Mouse (Mus musculus) intestine, embryonic 16.5 days (tissue): ENCODE measurements at regions not wholly inside any gene's neighbourhood (a gene's known extent, or its start where the extent isn't known, plus 50 kb on each side); places are given as distances from the start of the nearest gene placed in this dataset.
A peak's percentile ranks its signal among the peaks of the same experiment; 100 is the strongest.
"Not testable (repeated sequence)": the region's sequence is repeated elsewhere in the genome, so short reads cannot be mapped to it uniquely, and the experiment has no call there.

Experiments
- ATAC-seq: fragments of 200-750 bp; cut with Nextera tagmentation; 2 replicates; pipeline ENCODE4 v1.8.0; 2017; ENCODE audit warnings: moderate TSS enrichment, moderate library complexity
- H3K27ac ChIP-seq: fragments of 300-500 bp; sonication (generic); 2 replicates; pipeline ENCODE4 v1.5.1; 2014; ENCODE audit warnings: mild to moderate bottlenecking, low read length
- H3K27me3 ChIP-seq: fragments of 300-500 bp; sonication (generic); replicated peaks from 2 replicates; pipeline ENCODE4 v1.6.1; 2014; ENCODE audit warnings: low read length, control low read depth, mixed read lengths; ENCODE audit not compliant: control insufficient read depth, insufficient read depth
- H3K36me3 ChIP-seq: fragments of 300-500 bp; sonication (generic); 2 replicates; pipeline ENCODE4 v1.6.1; 2014; ENCODE audit warnings: low read length, control low read depth; ENCODE audit not compliant: control insufficient read depth, insufficient read depth
- H3K4me1 ChIP-seq: fragments of 300-500 bp; sonication (generic); 2 replicates; pipeline ENCODE4 v1.6.1; 2014; ENCODE audit warnings: low read length, control low read depth, mixed read lengths; ENCODE audit not compliant: control insufficient read depth, insufficient read depth
- H3K4me2 ChIP-seq: fragments of 300-500 bp; sonication (generic); 2 replicates; pipeline ENCODE4 v1.6.1; 2014; ENCODE audit warnings: low read depth, low read length, control low read depth
- H3K4me3 ChIP-seq: fragments of 300-500 bp; sonication (generic); 2 replicates; pipeline ENCODE4 v1.5.1; 2014; ENCODE audit warnings: mild to moderate bottlenecking, low read length
- H3K9ac ChIP-seq: fragments of 300-500 bp; sonication (generic); 2 replicates; pipeline ENCODE4 v1.6.1; 2014; ENCODE audit warnings: low read depth, low read length
- H3K9me3 ChIP-seq: fragments of 300-500 bp; sonication (generic); 2 replicates; pipeline ENCODE4 v1.6.1; 2016; ENCODE audit warnings: low read length, control low read depth; ENCODE audit not compliant: control insufficient read depth
- WGBS: fragments of 180-500 bp; shearing (Covaris S2); extraction: QIAGEN DNeasy Blood & Tissue Kit; methylation state at CpG from one replicate; pipeline ENCODE4 v1.1.7; 2014; 5-methylcytosine and 5-hydroxymethylcytosine counted together

DNA sequence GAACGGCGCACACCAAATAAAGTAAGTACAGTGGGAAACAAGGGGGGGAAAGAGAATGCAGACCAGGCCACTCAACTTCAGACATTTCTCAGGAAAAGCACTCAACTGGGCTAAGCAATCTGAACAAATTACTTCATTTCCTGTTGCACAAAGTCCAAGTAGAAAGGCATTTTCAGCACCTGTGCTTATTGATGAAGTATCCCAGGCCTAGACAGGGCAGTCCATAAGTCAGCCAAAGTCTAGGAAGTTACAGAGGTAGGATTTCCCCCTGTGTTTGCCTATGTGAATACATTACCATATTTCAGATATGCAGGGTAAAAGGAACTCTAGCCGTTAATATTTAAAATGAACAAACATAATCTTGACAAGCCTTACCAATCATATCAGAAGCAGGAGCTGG lies 304.3 kb downstream of the Gm11232 start:
- peak; percentile 67 for ATAC-seq
- 51% methylated on average over 3 of the region's 3 CpGs for WGBS
- no peak overlapping the region for H3K9ac ChIP-seq
- H3K4me2 ChIP-seq = no peak overlapping the region
- no peaks in the 10 kb centered on the region for H3K36me3 ChIP-seq
- H3K4me3 ChIP-seq = no peak overlapping the region
- no peaks in the 10 kb centered on the region for H3K27me3 ChIP-seq
- no peaks in the 10 kb centered on the region for H3K9me3 ChIP-seq
- no peak overlapping the region for H3K27ac ChIP-seq
- no peaks in the 10 kb centered on the region for H3K4me1 ChIP-seq

DNA sequence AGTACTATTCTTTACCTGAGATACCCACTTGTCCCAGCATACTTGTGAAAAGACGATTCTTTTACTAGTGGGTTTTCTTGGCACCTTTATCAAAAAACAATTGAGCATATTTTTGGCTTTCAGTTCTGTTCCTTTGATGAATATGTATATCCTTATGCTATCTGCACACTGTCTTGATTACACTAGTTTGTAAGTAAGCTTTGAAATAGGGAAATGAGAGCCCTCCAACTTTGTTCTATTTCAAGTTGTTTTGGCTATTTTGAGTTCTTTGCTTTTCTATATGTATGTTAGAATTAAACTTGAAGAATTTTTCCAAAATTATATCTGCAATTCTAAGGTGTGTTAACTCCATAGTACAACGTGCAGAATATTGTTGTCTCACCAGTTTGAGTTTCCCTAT lies 311.3 kb downstream of the Gm11232 start:
- WGBS = 88% methylated on average over 2 of the region's 2 CpGs
- Histone ChIP-seq H3K4me2 (no peak overlapping the region), H3K4me1 (no peaks in the 10 kb centered on the region), H3K36me3 (no peaks in the 10 kb centered on the region), H3K9me3 (no peaks in the 10 kb centered on the region), H3K27me3 (no peaks in the 10 kb centered on the region), H3K4me3 (no peak overlapping the region), H3K9ac (no peak overlapping the region), H3K27ac (no peak overlapping the region)
- no peak for ATAC-seq

DNA sequence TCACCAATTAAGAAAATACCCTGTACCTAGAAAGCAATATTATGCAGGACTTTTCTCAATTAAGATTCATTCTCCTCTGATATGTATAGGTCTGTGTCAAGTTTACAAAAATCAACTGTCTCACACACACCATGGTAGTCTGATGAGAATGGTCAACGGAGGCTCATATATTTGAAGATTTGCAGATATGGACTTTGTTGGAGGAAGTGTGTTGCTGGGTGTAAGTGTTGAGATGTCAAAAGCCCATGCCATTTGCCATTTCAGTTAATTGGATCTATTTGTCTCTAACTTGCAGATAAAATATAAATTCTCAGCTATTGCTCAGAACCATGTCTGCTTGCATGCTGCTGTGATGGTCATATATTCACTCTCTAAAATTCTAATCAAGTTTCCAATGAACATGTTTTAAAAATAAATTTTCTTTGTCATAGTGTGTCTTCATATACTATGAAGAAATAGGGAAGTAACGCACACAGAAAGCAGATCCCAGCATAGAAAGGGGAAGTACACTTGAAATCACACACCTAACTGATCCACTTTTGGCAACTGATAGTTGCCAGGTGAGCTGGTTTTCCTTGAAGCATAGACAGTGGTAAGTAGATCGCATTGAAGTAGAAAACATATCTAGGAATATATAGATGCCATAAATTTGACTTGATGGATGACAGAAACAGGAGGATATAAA lies 326.4 kb downstream of the Gm11232 start:
- no peak overlapping the region for H3K4me3 ChIP-seq
- 90% methylated on average over 3 of the region's 3 CpGs for WGBS
- no peak overlapping the region for H3K9ac ChIP-seq
- H3K4me2 ChIP-seq = no peak overlapping the region
- H3K9me3 ChIP-seq = no peaks in the 10 kb centered on the region
- H3K27me3 ChIP-seq = no peaks in the 10 kb centered on the region
- H3K36me3 ChIP-seq = no peaks in the 10 kb centered on the region
- no peaks in the 10 kb centered on the region for H3K4me1 ChIP-seq
- no peak for ATAC-seq
- no peak overlapping the region for H3K27ac ChIP-seq

DNA sequence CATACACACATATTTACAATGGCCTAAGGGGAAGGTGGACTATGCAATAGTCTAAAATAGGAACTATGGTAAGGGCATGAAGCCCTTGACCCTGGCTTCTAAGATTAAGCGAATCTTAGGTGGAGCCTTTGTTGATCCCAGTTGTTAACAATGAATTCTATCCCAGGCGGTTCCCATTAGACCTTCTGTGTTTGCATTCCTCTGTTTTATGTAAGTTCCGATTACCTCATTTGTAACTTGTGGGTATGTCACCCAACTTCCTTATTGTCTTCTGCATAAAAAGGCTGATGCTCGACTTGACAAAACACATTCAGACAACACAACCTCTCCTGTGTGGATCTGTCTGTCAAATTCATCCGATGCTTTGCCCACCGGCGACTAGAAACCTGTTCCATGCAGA lies 335.6 kb downstream of the Gm11232 start:
- not testable (repeated sequence) for H3K27ac ChIP-seq, H3K9me3 ChIP-seq, H3K36me3 ChIP-seq, H3K4me1 ChIP-seq, ATAC-seq, H3K4me2 ChIP-seq, H3K4me3 ChIP-seq, H3K27me3 ChIP-seq, H3K9ac ChIP-seq
- WGBS = 87% methylated on average over 7 of the region's 7 CpGs

DNA sequence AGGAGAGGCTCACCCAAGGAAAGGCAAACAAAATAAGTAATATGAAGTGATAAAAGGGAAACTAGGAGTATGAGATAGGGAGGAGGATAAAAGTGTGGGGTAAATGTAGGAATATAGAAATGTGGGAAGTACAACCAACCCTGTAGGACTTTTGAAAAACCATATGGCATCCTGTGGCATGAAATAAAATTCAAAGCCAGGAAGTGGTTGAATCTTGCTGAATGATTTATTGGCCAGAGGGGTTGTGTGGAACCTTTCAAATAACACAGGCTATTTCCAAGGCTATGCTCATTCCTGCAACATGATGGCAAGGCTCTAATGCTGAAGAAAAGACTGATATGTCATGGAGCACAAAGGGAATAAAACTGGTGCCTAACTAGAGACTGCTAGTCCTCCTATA lies 347.9 kb downstream of the Gm11232 start:
- no peaks in the 10 kb centered on the region for H3K4me1 ChIP-seq
- no peak overlapping the region for H3K27ac ChIP-seq
- no peak overlapping the region for H3K9ac ChIP-seq
- no peaks in the 10 kb centered on the region for H3K9me3 ChIP-seq
- H3K36me3 ChIP-seq = no peaks in the 10 kb centered on the region
- H3K4me3 ChIP-seq = no peak overlapping the region
- no peaks in the 10 kb centered on the region for H3K27me3 ChIP-seq
- no peak for ATAC-seq
- no peak overlapping the region for H3K4me2 ChIP-seq

DNA sequence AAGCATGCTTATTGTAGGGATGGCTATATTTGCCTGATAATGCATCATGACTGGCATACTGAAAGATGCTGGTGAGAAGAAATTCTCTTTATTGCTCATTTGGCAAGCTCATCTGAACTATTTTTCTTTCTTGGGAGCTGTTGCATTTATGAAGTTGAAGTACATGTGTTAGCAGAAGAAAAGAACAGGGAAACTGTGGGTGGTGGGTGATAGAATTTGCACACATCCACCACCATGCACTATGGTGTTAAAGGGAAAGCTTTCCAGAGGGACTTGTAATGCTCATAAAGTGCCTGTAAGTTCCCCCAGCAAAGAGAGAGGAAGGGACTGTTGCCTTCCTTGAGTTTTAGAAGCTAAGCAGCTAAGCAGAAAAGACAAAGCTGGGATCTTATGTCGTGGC lies 367.3 kb downstream of the Gm11232 start:
- WGBS = 86% methylated on average over 1 of the region's 1 CpGs
- H3K4me1 ChIP-seq = no peaks in the 10 kb centered on the region
- no peak overlapping the region for H3K9ac ChIP-seq
- H3K4me3 ChIP-seq = no peak overlapping the region
- H3K36me3 ChIP-seq = no peaks in the 10 kb centered on the region
- no peaks in the 10 kb centered on the region for H3K27me3 ChIP-seq
- no peak for ATAC-seq
- H3K4me2 ChIP-seq = no peak overlapping the region
- H3K9me3 ChIP-seq = no peaks in the 10 kb centered on the region
- H3K27ac ChIP-seq = no peak overlapping the region

DNA sequence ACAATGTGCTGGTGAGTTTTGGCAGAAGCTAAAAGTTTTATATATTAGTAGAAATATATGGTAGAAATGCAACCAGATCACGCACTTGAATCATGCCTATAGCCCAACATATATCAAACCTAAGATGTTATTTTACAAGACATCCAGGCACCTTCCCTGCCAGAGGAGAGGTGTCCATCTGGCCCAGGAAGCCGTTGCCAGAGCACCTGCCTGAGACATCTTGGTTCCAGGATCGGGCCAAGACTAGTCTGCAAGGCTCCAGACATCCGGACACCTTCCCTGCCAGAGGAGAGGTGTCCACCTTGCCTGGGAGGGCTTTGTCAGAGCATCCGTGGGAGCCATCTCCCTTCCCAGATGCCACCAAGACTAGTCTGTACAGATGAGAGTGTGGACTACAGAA lies 388.5 kb downstream of the Gm11232 start:
- Histone ChIP-seq H3K4me1 (no peaks in the 10 kb centered on the region), H3K27me3 (no peaks in the 10 kb centered on the region), H3K4me2 (no peak overlapping the region), H3K9ac (no peak overlapping the region), H3K4me3 (no peak overlapping the region), H3K27ac (no peak overlapping the region), H3K36me3 (no peaks in the 10 kb centered on the region), H3K9me3 (no peaks in the 10 kb centered on the region)
- WGBS = 97% methylated on average over 5 of the region's 5 CpGs
- ATAC-seq = no peak

DNA sequence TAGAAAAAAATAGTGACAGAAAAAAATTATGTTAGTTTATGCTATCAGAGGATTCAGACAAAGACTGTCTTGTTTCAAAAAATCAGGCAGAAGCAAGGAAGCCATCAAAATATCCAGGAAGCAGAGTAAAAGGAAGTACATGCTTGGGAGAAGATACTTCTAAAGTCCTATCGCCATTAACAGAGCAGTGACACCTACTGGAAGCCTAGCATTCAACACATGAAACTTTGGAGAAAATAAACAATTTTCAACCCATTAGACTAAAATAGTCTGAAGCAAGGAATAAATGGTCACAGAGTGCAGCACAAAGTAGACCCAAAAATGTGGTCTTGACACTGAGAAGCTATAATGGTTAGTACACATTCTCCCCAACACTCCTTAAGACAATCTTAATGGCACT lies 394.0 kb downstream of the Gm11232 start:
- Histone ChIP-seq H3K4me2 (no peak overlapping the region), H3K4me3 (no peak overlapping the region)
- 64% methylated on average over 1 of the region's 1 CpGs for WGBS

DNA sequence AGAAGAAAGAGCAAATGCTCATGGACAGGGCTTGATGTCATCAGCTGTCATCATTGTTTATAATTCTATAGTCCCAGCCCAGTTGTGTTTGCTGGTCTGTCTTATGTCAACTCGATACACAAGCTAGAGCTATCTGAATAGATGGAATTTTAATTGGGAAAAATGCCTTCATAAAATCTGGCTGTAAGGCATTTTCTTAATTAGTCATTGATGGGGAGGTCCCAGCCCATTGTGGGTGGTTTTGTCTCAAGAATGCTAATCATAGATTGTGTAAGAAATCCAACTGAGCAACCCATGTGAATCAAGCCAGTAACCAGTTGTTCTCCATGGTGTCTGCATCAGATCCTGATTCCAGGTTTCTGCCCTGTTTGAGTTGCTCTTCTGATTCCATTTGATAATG lies 400.1 kb downstream of the Gm11232 start:
- Histone ChIP-seq H3K9ac (no peak overlapping the region), H3K36me3 (no peaks in the 10 kb centered on the region), H3K4me3 (no peak overlapping the region), H3K27me3 (no peaks in the 10 kb centered on the region), H3K4me2 (no peak overlapping the region), H3K4me1 (no peaks in the 10 kb centered on the region), H3K9me3 (no peaks in the 10 kb centered on the region), H3K27ac (no peak overlapping the region)
- 56% methylated on average over 1 of the region's 1 CpGs for WGBS
- ATAC-seq = no peak

More for the DNA sequence above, 394.0 kb downstream of the Gm11232 start:
- no peaks in the 10 kb centered on the region for H3K9me3 ChIP-seq
- no peak for ATAC-seq
- no peaks in the 10 kb centered on the region for H3K27me3 ChIP-seq
- H3K9ac ChIP-seq = no peak overlapping the region
- no peaks in the 10 kb centered on the region for H3K36me3 ChIP-seq
- H3K4me1 ChIP-seq = no peaks in the 10 kb centered on the region
- H3K27ac ChIP-seq = no peak overlapping the region

DNA sequence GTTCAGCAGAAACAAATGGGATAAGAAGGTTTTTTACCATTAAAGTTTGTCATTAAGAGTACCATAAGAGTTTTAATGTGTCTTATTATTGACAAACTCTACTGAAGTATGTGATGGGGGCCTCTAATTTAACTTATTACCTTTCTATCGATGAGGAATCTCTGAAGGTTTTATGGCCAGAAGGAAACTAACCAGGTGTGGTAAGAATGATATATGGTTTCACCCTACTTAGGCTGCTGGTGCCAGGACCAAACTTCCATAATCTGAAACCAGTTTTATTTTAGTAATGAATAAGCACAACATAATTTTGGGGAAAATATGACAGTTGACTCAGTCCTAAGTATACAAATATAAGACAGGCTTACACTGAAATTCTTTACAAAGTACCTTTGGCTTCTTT lies 401.1 kb downstream of the Gm11232 start:
- Histone ChIP-seq H3K4me1 (no peaks in the 10 kb centered on the region), H3K4me3 (no peak overlapping the region), H3K9me3 (no peaks in the 10 kb centered on the region), H3K27me3 (no peaks in the 10 kb centered on the region), H3K27ac (no peak overlapping the region), H3K4me2 (no peak overlapping the region), H3K36me3 (no peaks in the 10 kb centered on the region), H3K9ac (no peak overlapping the region)
- ATAC-seq = peak; percentile 51
- WGBS = 41% methylated on average over 1 of the region's 1 CpGs
